Mouse (Mus musculus) urinary bladder, postnatal 14 days (tissue): ENCODE data around the gene Pard3.

Experiments
- DNase-seq: peaks from one replicate; pipeline ENCODE4 v3.0.0; 2021; ENCODE audit warnings: low spot score

Pard3 gene

GRCm38 (mm10) chr8:127181246-127181645 lies 117.6 kb downstream of the Pard3 start:
- no peak for DNase-seq

- no peak for DNase-seq
Measured at GRCm38 (mm10) chr8:127182065-127182464, 118.4 kb downstream of the Pard3 start.

- DNase-seq, result no peak
Measured at GRCm38 (mm10) chr8:127183533-127183932, 119.8 kb downstream of the Pard3 start.

GRCm38 (mm10) chr8:127184025-127184424 lies 120.3 kb downstream of the Pard3 start:
- peak; percentile 31 for DNase-seq

- no peak for DNase-seq
Measured at GRCm38 (mm10) chr8:127185897-127186296, 122.2 kb downstream of the Pard3 start.

GRCm38 (mm10) chr8:127188671-127189070 lies 125.0 kb downstream of the Pard3 start:
- no peak for DNase-seq

- DNase-seq, result peak; percentile 66
Measured at GRCm38 (mm10) chr8:127190350-127190749, 126.7 kb downstream of the Pard3 start.

- DNase-seq, result peak; percentile 67
Measured at GRCm38 (mm10) chr8:127191387-127191786, 127.7 kb downstream of the Pard3 start.

- DNase-seq, result no peak
Measured at GRCm38 (mm10) chr8:127191824-127192223, 128.1 kb downstream of the Pard3 start.

GRCm38 (mm10) chr8:127192331-127192730 lies 128.6 kb downstream of the Pard3 start:
- DNase-seq, result no peak

- DNase-seq, result no peak
Measured at GRCm38 (mm10) chr8:127193375-127193774, 129.7 kb downstream of the Pard3 start.

- no peak for DNase-seq
Measured at GRCm38 (mm10) chr8:127194786-127195407, 131.2 kb downstream of the Pard3 start.

- DNase-seq, result no peak
Measured at GRCm38 (mm10) chr8:127196505-127197265, 133.0 kb downstream of the Pard3 start.

GRCm38 (mm10) chr8:127207455-127207854 lies 143.8 kb downstream of the Pard3 start:
- DNase-seq, result no peak

- peak; percentile 54 for DNase-seq
Measured at GRCm38 (mm10) chr8:127210621-127211020, 146.9 kb downstream of the Pard3 start.

GRCm38 (mm10) chr8:127214338-127214737 lies 150.6 kb downstream of the Pard3 start:
- DNase-seq, result no peak

GRCm38 (mm10) chr8:127214748-127215433 lies 151.2 kb downstream of the Pard3 start:
- no peak for DNase-seq

- DNase-seq, result no peak
Measured at GRCm38 (mm10) chr8:127220206-127220605, 156.5 kb downstream of the Pard3 start.

GRCm38 (mm10) chr8:127220615-127221014 lies 156.9 kb downstream of the Pard3 start:
- DNase-seq, result no peak

- DNase-seq, result no peak
Measured at GRCm38 (mm10) chr8:127222361-127222760, 158.7 kb downstream of the Pard3 start.

GRCm38 (mm10) chr8:127226996-127227395 lies 163.3 kb downstream of the Pard3 start:
- no peak for DNase-seq

- DNase-seq, result peak; percentile 44
Measured at GRCm38 (mm10) chr8:127227407-127227806, 163.7 kb downstream of the Pard3 start.
